Mouse (Mus musculus): Measurements from ENCODE around the gene Fam118a.
"Not testable (repeated sequence)": the region's sequence is repeated elsewhere in the genome, so short reads cannot be mapped to it uniquely, and the experiment has no call there.

Fam118a gene

DNA sequence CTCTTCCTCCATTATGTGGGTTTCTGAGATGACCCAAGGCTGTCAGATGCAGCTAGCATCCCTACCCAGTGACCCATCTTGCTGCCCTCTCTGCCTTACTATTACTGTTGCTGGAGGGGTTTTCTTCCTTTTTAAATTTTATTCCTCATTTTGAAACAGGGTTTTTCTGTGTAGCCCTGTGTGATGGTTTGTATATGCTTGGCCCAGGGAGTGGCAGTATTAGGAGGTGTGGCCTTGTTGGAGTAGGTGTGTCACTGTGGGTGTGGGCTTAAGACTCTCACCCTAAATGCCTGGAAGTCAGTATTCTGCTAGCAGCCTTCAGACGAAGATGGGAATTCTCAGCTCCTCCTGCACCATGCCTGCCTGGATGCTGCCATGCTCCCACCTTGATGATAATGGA lies at the start of gene Fam118a:
Gene Fam118a, plus strand, starts transcription at position 301 of the 400 bp plus-strand sequence.
- not testable (repeated sequence) for DNase-seq (ENCODE audit: low read depth)

DNA sequence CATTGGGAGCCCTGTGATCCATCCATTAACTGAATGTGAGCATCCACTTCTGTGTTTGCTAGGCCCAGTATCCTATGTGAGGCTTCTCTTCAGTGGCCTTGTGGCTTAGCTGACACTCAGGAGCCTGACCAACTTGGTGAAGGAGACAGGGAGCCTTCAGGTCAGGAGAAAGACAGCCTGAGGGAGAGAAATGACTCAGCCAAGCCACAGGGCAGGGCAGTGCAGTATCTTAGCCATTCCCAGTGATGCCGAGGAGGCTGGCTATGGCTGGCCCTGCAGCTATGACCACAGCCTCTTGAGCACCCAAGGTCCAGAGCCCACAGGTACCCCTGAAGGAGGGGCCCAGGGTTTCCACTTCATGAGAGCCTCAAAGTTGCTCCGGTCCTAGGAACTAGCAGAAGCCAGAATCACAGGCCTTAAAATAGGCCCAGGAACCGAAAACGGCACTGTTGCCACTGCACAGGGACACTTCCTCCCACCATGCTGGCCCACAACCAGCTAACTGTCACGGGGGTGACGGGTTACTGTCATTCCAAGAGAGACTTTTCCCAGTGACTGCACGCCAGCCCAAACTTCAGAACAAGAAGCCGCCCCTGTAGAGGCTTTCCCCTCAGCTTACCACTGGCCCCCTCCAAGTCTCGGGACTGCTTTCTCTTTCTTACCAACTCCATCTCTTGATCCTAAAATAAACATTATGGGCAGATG lies 47.0 kb upstream of the Fam118a start:
- no peak for DNase-seq (ENCODE audit: low read depth)

DNA sequence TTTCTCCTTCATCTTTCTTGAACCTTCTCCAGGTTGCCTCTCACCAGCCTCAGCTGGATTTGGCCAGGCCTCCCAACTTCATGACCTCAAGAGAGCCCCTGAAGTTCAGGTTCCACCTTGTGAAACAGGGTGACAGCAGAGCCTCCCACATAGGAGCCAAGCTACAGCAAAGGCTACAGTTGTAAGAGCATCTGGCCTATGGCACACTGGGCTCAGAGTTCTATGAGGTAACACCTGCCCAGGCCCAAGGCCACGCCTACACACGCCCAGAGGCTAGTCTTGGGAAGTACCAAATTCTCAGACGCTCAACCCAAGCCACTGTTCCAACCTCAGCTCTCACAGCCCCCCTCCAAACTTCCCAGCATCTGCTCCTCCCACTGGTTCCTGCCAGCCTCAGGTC lies 45.9 kb upstream of the Fam118a start:
- DNase-seq (ENCODE audit: low read depth): no peak

DNA sequence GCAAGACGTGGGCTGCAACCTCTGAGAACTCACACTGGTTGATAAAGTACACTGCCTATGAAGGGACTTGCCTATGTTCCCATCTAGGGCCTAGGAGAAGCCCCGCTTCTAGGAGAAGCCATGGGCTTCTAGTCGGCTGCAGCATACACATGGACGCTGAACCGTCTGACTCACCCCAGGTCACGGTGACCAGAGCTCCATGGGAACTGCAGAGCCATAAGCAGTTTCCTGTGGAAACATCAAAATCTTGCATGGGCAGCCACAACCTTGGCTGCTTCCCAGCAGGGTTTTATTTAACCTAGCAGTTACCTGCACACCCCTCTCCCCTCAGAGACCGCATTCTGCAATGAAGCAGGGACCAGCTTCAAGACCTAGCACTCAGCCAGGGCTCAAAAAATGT lies 45.0 kb upstream of the Fam118a start:
- DNase-seq (ENCODE audit: low read depth): no peak

DNA sequence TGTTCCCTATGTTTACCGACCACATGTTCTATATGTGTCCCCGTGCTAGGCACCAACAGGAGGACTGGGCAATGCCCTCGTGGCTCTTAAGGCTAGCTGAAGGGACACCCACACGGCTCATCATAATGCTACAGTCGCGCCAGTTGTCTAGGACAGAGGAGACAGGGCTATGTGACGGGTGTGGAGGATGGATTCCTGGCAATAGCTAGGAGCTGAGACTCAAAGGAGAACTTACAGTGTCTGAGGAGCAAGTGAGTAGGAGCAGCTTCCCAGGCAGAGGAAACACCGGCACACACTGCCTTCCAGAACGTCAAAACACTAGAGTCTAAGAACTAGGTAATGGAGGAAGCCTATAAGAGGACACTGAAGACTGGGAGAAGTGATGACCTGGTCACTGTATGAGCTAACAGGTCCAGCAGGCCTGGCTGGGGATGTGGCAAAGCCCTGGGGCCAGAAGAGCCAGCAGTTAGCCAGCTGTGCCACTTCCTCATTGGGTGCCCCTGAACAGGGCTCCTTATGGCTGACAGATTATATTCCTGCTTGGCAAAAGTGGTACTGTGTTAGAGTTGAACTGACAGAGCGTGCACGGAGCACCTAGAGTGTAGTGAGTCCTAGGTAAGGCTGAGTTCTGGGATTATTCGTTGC lies 43.1 kb upstream of the Fam118a start:
- no peak for DNase-seq (ENCODE audit: low read depth)

DNA sequence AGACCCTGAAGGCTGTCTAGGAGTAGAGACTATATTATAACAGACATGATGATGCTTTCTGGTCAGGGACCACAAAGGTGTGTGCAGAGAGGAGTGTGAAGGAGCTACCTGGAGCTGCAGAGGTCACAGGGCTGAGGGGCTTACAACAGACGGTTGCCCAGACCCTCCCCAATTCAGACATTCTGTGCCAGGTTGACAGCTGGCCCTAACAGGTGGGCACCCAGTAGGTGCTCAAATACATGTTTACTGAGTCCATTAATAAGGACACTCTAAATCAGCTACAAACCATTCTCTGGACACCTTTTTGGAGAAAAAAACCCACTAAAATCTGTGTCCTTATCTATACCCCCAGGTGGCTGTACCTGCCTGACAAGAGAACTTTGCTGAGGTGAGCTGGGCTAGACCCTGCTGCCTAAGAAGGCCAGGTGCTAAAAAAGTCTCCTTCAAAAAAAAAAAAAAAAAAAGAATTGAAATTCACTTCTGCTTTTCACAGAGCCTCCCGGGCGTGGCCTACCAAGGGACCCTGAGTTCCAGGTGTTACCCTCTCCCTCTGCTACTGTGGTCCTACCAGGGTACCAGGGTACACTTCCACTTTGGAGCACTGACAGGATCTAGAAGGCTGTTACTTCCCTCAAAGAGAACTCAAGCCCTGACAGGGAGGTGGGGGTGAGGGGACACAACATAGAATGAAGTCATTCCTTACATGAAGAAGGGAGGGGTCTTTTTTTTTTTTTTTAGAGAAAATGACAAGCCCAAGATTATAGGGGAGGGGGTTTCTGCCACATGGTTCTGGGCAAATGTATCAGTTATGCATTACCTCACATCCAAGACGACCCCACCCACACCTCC lies 42.4 kb upstream of the Fam118a start:
- no peak for DNase-seq (ENCODE audit: low read depth)

DNA sequence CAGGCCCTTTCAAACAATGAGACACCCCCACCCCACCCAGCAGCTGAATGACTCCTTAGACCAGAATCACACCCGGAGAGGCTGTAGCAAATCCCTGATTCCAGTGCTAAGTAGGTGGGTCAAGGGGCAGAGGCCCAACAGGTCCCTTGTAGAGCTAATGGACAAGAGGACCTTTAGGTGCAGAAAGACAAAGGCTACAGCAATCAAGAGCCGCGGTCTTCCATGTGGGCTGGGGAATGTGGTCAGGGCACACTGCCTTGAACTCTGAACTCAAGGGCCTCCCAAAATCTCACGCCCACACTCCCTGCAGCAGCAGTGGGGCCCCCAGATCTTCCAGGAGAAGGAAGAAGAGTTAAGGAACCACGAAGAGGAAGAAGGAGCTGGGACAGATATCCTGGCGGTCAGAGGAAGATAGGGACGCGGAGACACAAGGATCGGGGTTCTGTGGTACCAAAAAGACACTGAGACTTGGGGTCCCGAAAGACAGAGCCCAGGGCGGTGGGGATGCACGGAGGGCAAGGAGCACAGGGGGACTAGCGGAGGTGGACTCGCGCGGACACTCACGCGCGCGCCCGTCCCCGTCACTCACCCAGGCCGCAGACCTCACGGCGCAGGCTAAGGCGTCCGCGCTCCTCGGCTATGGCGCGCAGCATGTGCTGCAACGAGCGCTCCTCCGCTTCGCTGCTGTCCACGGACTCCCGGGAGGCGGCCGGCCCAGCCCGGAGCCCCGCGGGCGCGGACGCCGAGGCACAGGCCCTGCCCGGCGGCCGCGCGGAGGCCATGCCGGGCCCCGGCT lies 41.5 kb upstream of the Fam118a start:
- peak; percentile 62 for DNase-seq (ENCODE audit: low read depth)

DNA sequence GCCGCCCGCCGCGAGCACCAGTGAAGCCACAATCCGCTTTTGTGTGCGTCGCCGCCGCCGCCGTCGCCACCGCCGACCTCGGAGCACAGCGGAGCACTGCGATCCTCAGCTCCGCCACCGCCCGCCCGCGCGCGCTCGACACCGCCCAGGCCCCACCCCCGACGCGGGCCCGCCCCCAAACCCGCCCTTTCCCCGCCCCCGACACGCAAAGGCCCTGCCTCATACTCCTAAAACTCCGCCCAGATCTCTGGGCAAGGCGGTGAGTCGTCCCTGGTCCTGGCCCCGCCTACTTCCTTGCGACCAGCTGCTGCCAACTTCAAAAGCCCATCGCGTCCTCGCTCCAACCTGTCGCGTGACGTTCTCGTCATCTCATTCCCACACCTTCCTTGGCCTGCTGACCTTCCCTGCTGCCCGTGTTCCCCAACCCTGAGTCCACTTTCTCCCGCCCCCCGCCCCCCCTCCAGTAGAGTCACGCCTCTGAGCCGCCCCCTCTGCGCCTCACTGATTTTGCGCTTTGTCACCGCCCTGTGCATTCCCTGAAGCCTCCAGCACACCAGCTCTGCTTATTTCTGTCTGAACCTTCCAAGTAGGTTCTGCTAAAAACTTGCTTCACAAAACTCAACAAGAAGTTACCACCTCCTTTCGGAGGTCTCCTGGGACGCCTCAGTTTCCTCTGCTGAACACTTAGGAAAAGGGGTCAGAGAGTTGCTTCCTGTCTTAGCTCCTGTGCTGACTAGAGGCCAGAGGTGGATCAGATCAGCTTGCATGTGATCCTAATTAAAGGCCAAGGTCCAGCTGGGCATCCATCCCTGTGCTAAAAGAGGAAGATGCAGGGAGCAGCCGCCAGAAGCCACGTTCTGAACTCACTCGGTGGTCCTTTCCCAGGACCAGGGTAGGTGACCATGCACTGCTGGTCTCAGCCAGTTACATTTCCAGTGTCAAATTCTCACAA lies 40.6 kb upstream of the Fam118a start, which contains the start of gene 5031439G07Rik:
Gene 5031439G07Rik, minus strand, starts transcription at position 678 of the 952 bp plus-strand sequence.
- peak; percentile 97 for DNase-seq (ENCODE audit: low read depth)

DNA sequence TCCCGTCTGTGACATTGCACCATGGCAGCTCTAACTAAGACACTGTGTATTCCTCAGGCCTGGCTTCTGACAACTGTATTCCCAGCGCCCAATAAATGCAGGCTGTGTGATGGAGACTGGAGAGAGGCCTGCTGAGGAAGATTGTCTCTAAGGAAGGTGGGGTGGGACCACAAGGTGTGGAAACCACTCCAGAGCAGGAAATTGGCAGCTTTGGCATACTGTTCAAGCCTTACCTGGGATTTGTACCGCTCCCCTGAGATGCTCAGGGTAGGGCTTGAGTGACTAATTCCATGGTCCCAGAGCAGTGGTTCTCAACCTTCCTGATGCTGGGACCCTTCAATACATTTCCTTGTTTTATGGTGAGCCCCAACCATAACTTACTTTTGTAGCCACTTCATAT lies 39.6 kb upstream of the Fam118a start:
- DNase-seq (ENCODE audit: low read depth): no peak

DNA sequence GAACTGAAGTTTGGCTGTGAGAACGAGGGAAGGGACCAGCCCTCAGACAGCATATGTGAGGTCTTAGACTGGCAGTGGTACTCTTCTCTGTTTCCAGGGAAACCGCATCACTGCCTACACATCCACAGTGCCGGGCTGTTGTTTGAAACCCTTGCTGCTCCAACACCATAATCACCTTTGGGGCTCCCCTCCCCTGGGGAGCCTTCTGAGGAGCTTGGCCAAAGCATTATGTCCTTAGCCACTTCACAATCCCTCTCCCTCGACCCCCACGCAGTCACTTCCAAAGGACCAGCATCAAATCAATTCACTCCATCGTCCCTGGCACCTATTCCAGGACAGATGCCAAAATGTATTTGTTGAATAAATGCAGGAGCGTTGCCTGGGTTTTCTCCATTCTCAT lies 39.0 kb upstream of the Fam118a start:
- DNase-seq (ENCODE audit: low read depth): no peak

DNA sequence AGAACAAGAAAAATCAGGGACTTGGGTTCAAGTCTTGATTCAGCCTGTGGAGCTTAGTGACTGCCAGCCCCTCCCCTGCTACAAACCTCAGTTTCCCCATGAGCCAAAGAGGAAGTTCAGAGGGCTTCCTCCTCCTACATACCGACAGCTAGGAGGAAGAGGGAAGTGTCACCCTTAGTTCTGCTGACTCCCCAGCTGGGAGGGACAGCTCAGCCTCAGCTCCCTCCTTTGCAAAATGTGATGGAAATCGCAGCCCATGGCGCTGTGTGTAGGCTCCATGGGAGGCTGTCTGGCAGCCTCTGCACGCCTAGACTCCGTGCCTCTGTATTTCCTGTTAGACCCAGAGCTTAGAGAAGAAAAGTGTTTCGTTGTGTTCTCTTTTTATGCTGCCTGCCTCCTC lies 34.2 kb upstream of the Fam118a start:
- DNase-seq (ENCODE audit: low read depth): no peak

DNA sequence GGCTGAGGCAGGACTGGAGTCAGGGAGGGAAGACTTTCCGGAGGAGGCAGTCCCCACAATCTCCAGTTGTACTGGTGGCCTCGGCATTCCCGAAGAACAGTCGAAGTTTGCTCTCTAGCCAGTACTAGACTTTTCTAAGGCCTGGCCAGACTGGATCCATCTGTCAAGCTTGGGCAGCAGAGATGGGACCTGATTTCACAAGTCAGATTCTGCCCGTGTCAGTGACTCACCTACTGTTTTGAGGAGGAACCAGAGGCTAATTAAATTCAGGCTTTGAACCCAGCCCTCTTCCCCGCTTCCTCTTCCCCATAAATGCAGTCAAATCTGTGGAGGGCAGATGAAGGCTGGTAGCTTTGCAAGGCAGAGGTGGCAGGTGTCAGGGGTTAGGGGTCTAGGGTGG lies 33.7 kb upstream of the Fam118a start:
- peak; percentile 60 for DNase-seq (ENCODE audit: low read depth)

DNA sequence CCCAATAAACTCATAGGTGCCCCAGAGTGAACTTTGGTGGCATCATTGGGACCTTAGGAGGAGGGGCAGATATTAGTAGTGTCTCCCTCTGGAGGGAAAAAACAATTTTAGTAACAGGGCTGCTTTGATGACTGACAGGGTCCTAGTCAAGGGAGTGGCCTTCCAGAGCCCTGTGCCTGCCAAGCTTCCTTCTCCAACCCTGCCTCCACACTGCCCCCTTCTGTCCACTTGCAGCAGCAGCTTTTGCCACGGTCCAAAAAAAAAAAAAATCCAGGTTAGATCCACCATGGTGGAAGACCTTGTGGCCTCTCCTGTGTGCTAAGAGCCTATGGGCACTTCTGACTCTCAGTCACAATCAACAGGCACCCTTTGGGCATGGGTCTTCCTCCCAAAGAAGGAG lies 32.8 kb upstream of the Fam118a start:
- peak; percentile 90 for DNase-seq (ENCODE audit: low read depth)

DNA sequence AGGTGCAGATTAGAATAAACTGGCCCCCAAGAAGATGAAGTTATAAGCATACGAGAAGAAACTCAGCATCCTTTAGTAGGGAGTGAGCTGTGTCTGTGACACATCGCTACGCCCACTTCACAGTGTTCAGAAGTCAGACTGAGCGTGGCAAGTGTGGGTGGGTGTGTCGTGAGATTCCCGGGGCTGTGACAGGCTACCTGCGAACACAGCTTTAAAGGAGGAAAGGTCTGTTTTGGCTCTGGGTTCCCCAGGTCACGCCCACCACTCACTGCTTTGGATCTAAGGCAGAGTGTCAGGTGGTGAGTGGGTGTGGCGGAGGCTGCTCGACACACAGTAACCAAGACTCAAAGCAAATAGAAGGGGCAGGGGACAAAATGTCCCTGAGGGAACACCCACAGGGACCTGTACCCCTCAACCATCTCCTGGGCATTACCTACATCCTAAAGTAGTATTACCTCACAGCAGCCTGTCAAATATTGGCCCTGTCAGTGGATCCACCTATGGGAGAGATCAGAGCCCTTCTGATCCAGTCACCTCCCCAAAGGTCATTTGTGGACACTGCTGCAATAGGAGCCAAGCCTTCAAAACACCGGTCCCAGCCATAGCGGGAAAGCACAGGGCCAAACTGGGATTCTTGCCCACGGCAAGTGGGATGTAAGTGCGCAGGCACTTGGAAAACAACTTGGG lies 30.8 kb upstream of the Fam118a start:
- no peak for DNase-seq (ENCODE audit: low read depth)

DNA sequence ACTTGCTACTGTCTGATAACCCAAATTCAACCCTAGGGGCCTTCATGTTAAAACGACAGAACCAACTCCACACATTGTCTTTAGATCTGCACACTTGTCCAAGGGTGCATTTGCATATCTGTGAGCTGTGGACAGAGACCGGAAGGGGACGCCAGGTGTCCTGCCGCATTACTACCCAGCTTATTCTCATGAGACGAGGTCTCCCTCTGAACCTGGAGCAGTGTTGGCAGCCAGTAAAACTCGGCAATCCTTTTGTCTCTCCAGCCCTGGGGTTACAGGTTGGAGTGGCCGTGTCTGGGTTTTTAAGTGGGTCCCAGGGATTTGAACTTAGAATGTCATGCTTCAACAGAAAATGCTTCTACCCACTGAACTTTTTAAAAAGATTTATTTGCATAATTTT lies 28.8 kb upstream of the Fam118a start:
- DNase-seq (ENCODE audit: low read depth): no peak

DNA sequence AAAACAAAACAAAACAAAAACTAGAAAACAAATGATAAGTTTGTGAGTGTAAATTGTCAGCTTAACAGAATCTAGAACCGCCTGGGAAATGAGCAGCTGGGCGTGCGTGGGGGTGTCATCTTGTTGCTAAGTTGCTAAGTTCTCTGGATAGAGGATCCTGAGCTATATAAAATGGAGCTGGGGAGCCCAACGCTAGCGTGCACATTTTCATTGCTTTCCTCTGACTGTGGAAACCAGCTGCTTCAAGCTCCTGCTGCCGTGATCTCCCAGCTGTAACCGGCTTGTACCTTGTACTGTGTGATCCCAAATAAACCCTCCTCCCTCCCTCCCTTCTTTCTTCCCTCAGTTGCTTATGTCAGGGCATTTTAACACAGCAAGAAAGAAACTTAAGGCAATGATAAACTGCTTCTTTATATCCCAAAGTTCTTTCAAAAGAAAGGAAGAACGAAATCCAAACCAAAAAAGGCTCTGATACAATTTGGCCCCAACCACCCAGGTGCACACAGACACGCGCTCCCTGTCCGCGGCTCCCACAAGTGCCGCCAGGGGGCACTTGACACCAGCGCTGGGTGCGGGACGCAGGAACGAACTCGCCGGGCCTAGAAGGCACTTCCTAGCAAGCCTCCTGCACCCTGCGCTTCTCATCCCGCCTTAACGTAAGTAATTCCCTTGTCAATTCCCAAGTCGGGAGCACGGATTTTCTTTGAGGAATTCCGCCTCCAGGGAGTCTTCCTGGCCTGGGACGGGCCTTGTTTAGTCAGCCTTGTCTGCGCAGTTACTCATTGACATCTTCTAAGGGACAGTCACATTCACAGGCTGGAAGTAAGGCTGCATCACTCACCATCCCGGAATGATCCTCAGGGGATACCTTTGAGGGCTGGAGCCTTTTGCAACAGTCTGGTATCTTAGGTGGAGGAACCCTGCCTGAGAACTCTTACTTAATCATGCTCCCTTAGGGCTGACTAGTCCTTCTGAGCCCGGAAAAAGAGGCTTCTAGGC lies 27.5 kb upstream of the Fam118a start:
- DNase-seq (ENCODE audit: low read depth): peak; percentile 87

DNA sequence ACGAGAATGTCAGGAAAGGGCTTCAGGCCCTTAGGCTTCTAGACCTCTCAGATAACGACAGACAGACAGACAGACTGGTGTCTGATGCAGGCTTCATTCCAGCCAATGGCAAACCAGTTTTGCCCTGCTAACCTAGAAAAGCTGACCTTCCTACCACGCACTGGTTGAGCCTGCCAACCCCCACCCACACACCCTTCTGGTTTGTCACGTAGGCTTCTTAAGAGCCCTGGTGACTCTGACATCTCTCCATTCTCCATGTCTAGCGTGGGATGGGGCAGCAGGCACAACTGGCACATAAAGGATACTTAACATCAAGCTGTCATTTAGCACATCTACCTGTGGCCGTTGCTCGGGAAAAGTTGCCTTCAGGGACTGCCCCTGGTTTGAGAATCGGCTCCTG lies 19.1 kb upstream of the Fam118a start:
- no peak for DNase-seq (ENCODE audit: low read depth)

DNA sequence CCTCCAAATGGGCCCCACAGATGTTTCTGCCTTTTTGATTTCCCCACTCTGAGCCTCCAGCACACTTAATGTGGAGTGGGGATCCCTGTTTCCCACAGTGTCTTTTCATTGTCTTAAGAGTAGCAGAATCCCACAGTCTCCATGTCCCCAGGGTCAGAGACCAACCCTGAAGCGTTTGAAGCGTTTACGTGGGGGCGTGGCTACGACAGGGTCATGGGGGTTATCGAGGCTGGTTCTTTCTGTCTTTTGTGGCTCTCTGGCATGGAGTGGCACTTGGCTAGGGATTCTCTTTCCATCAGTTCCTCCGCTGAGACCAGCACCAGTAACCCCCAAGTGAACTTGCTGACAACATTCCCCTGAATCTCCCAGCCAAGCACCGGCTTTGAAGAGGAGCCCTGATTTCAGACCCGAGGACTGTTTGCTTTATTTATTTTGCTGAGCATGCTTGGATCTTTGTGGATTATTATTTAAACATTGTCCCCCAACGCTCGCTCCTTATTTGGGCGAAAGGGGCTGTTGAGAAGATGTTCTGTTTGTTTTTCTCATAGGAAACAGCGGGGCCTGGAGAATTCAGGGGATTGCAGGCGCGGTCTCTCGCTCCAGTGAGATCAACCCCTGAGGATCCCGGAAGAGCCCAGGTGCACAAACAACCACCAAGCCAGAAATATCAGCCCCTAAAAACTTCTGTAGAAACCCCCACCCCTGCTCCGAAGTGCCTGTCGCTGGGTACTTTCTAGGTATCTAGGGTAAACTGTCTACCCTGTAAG lies 16.7 kb upstream of the Fam118a start:
- DNase-seq (ENCODE audit: low read depth): no peak

Measured in NIH3T3 (cell line).